Mouse (Mus musculus) bone marrow, adult 2 months (tissue): ENCODE data around the gene Trp53tg5. TPM values are rescaled to one million over a fixed set of nuclear protein-coding genes. Genes with fewer than 3 reads are reported as not detected.

Source experiments
- H3K27ac ChIP-seq: fragments of 200-500 bp; 2 replicates; pipeline ENCODE4 v1.5.1; 2012; ENCODE audit warnings: low read depth, mild to moderate bottlenecking, control low read depth, inconsistent platforms, low read length; ENCODE audit not compliant: control insufficient read depth, poor library complexity, insufficient read depth
- H3K4me1 ChIP-seq: fragments of 200-500 bp; 2 replicates; pipeline ENCODE4 v1.6.1; 2011; ENCODE audit warnings: low read length; ENCODE audit not compliant: control insufficient read depth, insufficient read depth
- H3K4me3 ChIP-seq: fragments of 200-500 bp; replicated peaks from 2 replicates; pipeline ENCODE3; 2011; ENCODE audit warnings: mild to moderate bottlenecking, low read depth, low read length, control low read depth; ENCODE audit not compliant: control insufficient read depth
- CTCF ChIP-seq: fragments of 200-500 bp; IDR thresholded peaks from 2 replicates; pipeline ENCODE4 v1.5.1; 2011; ENCODE audit warnings: low read length, control low read depth; ENCODE audit not compliant: control insufficient read depth, insufficient read depth
- POLR2A ChIP-seq: fragments of 200-500 bp; IDR thresholded peaks from 2 replicates; pipeline ENCODE4 v1.6.1; 2011; ENCODE audit warnings: low read depth, mild to moderate bottlenecking, control low read depth, low read length, borderline replicate concordance; ENCODE audit not compliant: control insufficient read depth
- WGBS: fragments of 180-500 bp; shearing (Covaris S2); methylation state at CpG from one replicate; pipeline ENCODE4 v1.1.7; 2018; 5-methylcytosine and 5-hydroxymethylcytosine counted together
- polyA plus RNA-seq: library from polyadenylated mRNA; stranded (reverse); fragments of >200 nt; gene quantifications from 2 replicates; pipeline ENCODE4 v1.2.4, GENCODE M21; 2011; ENCODE audit warnings: low replicate concordance; ENCODE audit not compliant: missing spikeins, insufficient read depth, insufficient read length

Gene Trp53tg5
- polyA plus RNA-seq, 1 experiment: not detected

DNA sequence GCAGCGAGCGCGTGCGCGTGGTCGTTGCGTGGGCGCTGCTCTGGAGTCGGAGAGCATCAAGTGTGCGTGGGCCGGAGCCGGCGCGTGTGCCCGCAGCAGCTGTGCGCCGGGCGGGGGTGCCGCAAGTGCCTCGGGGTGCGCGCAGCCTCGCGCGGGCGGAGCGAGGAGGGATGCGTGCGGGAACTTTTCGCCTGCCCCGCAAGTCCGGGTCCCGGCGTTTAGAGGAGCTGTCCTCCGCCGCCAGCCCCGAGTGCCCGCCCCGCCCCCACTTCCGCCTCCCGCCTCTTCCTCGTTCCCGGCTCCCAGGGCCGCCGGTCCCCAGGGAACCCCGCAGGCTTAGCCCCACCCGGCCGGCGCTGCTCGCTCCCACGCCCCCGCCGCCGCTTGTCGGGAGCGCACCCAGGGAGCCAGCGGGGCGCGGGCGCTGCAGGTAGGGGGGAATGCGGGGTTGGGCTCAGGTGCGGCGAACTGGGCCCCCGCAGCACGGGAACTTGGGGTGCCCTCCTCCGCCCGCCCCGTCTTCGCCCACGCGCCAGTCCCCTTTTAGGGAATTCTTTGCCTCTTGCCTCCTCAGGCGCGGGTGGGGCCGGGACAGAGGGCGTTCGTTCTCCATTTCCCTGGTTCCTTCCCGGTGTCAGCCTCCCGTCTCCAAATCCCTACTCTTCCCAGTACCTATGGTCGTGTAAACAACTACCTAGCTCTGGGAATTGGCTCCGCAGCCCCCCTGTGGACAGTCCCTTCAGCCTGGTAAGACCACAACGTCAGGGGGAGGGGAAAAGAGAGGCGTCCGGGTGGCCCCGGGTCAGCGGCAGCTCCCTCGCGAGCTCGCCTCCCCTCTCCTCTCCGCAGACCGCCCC lies 13.0 kb upstream of the Trp53tg5 start:
- WGBS: under 1% methylated on average over 87 of the region's 90 CpGs
- H3K27ac ChIP-seq: no peak overlapping the region; the same call in 1 of the 2 replicates
- H3K4me1 ChIP-seq: no peaks in the 10 kb centered on the region; the same call in 1 of the 2 replicates
- TF ChIP-seq POLR2A (no peak), CTCF (no peak)
- peak overlapping the region; percentile 25 for H3K4me3 ChIP-seq

DNA sequence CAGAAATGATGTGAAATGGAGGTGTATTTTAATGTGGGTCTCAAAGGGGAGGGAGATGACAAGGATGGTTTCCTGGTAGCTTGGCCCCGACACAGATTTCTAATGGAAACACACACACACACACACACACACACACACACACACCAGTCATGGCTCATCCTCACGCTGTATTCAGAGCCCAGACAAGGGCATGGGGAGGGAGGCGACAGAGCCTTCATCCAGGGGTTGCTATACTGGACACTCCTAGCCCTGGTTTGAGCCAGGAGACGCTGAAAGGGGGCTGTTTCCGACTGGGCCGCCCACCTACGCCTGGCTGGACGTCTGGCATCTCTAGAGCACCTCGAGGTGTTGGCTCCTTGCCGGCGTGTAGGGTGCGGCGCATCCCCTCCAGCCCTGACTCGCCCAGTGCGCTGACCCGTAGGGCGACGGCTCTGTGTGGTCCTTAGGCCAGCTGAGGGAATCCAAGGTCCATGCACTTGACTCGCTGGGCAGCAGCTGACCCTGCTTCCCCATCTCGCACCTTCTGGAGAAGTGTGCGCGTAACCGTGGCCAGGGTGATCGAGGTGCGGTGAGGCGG lies 12.2 kb upstream of the Trp53tg5 start, which contains the start of gene Dbndd2:
Dbndd2 (plus strand) TSS at position 426 of the 577 bp plus-strand sequence.
- WGBS: 7% methylated on average over 26 of the region's 26 CpGs
- TF ChIP-seq POLR2A (no peak), CTCF (no peak)

DNA sequence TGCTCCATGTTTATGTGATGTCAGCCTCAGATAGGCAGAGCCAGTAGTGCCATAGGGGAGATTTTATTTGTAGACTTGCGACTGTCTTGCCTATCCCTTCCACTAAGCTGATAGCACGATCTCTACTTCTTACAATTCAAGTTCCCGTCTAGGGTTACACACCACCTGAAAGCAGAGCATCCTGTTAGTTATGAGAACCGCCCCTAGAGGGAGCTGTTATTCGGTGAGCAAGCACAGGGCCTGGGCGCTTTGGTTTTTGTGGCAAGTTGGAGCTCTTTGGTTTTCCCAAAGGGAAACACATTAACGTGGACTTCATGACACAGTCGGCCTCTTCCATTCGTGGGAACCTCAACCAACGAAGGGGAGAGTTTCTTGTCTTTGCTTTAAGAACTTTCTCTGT lies 3.3 kb downstream of the Trp53tg5 start:
- WGBS: 40% methylated on average over 10 of the region's 10 CpGs
- Histone ChIP-seq H3K4me1 (no peaks in the 10 kb centered on the region), H3K27ac (no peak overlapping the region), H3K4me3 (no peak overlapping the region)
- TF ChIP-seq CTCF (peak; percentile 63), POLR2A (no peak)

More for the DNA sequence above, 12.2 kb upstream of the Trp53tg5 start, which contains the start of gene Dbndd2:
- H3K4me1 ChIP-seq: no peaks in the 10 kb centered on the region; the same call in 1 of the 2 replicates
- H3K4me3 ChIP-seq: peak within 1 kb of the TSS; percentile 25
- no peak within 1 kb of the TSS; the same call in 1 of the 2 replicates for H3K27ac ChIP-seq

DNA sequence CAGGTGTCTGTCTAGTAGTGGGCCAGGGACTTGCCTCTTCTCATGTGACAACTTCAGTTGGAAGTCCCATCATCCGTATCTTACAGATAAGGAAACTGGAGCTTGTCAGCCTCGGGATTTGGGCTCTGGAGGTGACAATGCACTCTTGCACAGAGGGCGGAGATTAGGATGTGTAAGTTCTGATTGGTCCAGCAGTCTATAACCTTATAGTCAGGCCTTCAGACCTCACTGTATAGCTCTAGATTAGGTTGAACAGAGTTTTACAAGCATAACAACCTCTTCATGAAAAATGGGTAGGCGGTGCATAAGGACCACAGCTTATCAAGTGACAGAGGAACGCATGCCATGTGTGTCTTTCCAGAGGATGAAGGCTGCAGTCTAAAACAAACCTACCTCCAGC lies 6.7 kb downstream of the Trp53tg5 start:
- H3K4me1 ChIP-seq: no peaks in the 10 kb centered on the region; the same call in 1 of the 2 replicates
- TF ChIP-seq CTCF (no peak), POLR2A (no peak)
- H3K4me3 ChIP-seq: no peak overlapping the region
- 71% methylated on average over 5 of the region's 5 CpGs for whole genome bisulfite sequencing
- no peak overlapping the region for H3K27ac ChIP-seq

DNA sequence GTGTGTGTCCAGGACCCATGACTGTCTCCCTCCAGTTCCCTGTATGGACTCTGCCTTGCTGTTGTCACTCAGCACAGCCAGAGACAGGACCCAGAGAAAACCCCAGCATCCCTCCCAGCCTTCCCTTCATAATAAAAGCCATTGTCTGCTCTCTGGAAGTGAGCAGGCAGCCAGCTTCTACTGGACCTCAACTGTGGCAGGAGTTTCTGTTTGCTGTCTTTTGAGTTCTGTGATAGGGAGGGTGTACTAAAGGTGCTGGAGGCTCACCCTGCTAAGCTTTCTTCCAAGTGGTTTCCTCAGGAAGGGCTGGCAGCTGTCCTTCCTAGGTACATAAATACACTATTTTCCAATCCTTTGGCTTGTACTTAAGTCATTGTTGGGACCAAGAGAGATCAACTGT lies 8.4 kb downstream of the Trp53tg5 start:
- no peak overlapping the region for H3K27ac ChIP-seq
- TF ChIP-seq POLR2A: no peak
- no peak for TF ChIP-seq CTCF
- no peaks in the 10 kb centered on the region; the same call in 1 of the 2 replicates for H3K4me1 ChIP-seq
- no peak overlapping the region for H3K4me3 ChIP-seq

DNA sequence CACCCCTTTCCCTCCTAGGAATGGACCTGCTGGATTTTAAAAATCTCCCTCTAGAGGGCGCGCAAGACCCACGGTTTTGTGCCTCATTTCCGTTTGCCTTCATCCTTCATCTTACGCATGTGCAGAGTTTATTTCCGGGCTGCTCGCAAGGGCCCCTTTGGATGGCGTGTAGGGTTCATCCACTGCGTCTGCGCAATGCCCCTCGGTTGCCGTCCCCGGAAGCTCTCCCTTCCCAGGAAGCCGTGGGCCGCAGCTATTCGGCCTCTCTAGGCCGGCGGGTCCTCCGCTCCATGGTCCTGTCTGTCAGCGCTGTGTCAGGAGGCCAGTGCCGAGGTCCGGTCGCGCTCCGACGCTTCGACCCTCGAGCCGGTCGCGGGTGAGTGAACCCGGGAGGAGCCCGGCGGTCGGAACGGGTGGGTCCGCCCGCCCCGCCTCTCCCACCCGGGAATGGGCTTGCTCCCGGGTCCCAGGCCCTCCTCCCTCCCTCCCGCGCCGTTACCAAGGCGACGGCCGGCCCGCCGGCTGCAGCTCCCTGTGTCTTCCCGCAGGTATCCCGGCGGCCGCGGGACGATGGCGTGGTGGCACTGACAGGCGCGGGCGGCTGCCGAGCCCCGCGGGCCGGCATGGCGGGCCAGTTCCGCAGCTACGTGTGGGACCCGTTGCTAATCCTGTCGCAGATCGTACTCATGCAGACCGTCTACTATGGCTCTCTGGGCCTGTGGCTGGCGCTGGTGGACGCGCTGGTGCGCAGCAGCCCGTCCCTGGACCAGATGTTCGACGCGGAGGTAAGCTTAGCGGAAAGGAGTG lies 12.6 kb downstream of the Trp53tg5 start, which contains the start of gene Gm20458:
Gm20458 (plus strand) TSS at position 223 of the 807 bp plus-strand sequence.
- Histone ChIP-seq H3K4me3 (peak within 1 kb of the TSS; percentile 92), H3K27ac (peak within 1 kb of the TSS; percentile 91), H3K4me1 (peaks cover 2% of the 10 kb centered on the region; the same call in 1 of the 2 replicates)
- TF ChIP-seq CTCF (peak; percentile 74), POLR2A (peak; percentile 66; the same call in 1 of the 2 replicates)
- under 1% methylated on average over 79 of the region's 79 CpGs for WGBS

DNA sequence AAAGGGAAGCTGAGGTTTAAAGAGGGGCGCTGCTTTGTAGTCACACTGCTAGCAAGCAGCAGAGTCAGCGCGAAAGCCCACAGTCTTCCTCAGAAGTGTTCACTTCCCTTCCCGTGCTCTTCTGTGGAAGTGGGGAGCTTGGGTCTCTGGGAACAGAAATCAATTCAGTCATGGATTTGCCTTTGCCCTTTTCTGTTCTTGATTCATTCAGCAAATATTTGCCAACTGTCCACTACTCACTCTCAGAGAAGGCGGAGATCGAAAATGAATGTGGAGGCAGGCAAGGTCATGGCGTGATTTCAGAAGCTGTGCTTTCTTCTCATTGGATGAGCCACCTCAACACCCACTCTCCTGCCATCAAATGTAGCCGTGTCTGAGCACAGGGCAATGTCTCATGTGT lies 15.0 kb downstream of the Trp53tg5 start:
- no peak overlapping the region for H3K4me3 ChIP-seq
- no peak overlapping the region for H3K27ac ChIP-seq
- 19% methylated on average over 8 of the region's 8 CpGs for WGBS
- TF ChIP-seq CTCF (no peak), POLR2A (no peak)
- H3K4me1 ChIP-seq: peaks cover 2% of the 10 kb centered on the region; the same call in 1 of the 2 replicates
